Mouse (Mus musculus): ENCODE results near the gene Slc25a21. TPM values are rescaled to one million over a fixed set of nuclear protein-coding genes. Genes with fewer than 3 reads are reported as not detected.
"Not testable (repeated sequence)": the region's sequence is repeated elsewhere in the genome, so short reads cannot be mapped to it uniquely, and the experiment has no call there.

Gene Slc25a21
- total RNA-seq (2017) = not detected in 2 replicates

DNA sequence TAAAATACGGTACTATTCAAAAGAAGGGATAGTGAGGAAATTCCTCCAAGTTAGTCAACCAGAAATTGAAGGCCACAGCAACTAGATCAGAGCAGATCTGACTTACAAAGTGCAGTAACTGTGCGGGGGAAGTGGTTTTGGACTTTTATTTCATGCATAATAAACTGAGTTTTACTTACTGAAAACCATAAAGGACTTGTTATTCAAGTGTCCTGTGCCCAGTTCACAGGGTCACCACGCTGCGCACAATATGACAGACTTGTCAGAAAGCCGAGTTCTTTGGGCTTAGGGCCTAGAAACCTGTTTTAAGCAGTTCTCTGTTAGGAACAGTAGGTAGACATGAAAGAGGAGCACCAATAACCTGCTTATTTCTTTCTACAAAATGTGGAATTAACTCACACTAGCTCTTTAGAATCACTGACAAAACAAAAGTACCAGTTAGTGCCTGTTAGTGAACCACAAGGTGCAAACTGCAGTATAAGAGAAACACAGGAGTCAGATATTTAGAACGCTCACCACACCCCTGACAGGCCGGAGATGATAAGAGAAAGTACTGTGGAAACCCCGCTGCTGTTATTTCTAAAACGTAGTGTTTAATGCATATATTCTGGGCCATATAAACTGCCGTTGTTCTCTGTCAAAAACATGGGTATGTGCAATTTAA is at the start of gene Slc25a21:
Gene Slc25a21 (minus strand): TSS at position 110 of the 664 bp plus-strand sequence.
- ATAC-seq (ENCODE audit: extremely low read depth, insufficient number of reproducible peaks, low FRiP score, poor library complexity, severe bottlenecking) = no peak

DNA sequence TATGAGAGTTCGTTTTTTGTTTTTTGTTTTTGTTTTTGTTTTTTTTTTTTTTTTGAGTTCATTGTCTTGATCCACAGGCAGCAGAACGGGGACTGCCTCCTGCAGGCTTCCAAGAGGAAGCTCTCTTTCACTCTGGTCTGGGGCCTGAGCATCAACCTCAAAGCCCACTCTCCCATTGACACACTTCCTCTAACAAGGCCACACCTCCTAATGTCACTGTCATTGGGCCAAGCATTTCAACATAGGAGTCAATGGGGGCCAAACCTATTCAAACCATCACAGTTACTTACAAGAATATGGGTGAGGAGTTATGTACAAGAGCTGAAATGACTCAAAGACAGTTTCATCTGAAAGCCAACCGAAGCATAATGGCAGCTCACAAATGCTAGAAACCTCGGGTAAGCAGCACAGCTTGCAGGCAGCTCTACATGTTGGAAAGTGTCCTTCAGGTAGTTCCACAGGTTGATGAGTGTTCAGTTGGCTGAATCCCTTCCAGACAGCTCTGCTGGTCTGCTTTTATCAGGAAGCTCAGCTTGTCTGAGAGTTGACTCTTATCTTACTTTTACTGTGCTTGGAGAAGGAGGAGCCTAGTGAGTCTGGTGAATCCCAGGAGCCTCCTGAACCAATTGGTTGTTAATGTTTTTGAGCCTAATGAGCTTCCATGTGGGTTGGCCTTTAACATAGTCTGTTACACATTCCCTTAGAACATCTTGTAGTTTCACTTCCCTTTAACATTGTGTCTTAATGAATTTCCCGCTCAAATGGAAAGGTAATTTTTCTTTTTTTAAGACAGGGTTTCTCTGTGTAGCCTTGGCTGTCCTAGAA is 46.6 kb upstream of the Slc25a21 start:
- no peak for ATAC-seq (ENCODE audit: extremely low read depth, insufficient number of reproducible peaks, low FRiP score, poor library complexity, severe bottlenecking)

DNA sequence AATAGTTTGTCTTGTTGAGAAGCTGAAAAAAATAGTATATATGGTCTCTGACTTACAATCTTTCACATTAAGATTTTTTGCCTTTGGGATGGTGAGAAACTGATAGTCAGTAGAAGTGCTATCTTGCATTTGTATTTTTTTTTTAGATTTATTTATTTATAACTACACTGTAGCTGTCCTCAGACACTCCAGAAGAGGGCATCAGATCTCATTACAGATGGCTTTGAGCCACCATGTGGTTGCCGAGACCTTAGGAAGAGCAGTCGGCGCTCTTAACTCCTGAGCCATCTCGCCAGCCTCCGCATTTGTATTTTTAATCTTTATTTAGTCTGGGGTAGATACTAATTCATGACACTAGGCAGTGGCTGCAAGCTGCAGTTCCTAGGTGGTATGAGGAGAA is 36.1 kb upstream of the Slc25a21 start:
- ATAC-seq (ENCODE audit: extremely low read depth, insufficient number of reproducible peaks, low FRiP score, poor library complexity, severe bottlenecking) = no peak

DNA sequence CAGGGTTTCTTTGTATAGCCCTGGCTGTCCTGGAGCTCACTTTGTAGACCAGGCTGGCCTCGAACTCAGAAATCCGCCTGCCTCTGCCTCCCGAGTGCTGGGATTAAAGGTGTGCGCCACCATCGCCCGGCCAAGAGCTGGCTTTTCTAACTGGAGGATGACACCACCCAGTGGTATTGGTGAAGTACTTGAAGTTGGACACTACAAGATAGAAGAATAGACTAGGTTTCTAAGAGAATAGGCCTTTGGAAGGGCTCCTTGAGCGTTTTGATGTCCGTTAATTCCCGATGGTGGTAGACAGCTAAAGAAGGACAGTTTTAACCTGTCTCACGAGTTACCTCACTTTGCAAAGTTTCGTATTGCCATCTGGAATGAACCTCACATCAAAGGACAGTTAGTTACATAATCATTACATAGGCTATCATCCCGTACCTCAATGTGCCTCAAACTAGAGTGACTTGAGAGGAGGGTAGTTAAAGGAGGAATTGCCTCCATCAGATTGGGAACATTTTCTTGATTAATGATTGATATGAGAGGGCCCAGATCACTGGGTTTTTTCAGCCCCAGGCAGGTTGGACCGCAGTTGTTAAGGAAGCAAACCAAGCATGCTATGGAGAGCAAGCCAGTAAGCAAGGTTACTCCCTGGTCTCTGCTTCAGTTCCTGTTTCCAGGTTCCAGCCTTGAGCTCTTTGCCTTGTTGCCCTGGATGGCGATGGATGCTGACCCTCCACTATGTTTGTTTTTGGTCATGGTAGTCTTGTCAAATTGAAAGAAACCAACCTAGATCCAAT is 34.0 kb upstream of the Slc25a21 start:
- ATAC-seq (ENCODE audit: extremely low read depth, insufficient number of reproducible peaks, low FRiP score, poor library complexity, severe bottlenecking) = peak; percentile 50; the same call in 1 of the 2 replicates

DNA sequence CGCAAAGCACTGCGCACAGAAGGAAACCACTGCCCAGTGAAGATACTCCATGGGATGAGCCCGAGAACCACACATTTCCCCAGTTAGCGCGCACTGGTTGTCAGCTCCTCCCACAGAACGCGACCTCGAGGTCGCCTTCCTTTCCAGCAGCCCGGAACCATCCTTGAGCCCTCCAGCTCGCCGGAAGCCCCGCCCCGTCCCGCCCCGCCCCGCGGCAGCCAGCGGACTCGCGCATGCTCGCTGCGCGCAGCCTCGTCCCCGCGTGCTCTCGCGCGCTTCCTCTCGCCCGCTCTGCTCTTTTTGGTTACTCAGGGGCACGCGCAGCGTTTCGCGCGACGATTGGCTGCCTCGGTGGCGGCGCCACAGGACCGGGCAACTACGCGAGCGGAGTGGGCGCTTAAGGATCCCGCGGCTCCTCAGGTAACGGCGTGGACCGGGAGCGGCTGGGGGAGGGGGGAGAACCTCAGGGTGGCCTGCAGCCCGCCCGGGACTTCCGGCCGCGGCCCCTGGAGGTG is 33.0 kb upstream of the Slc25a21 start, which contains the start of the genes Prps1l3 and Mipol1:
Gene Prps1l3 (plus strand): TSS at position 221 of the 515 bp plus-strand sequence.
Gene Mipol1 (plus strand): TSS at position 236 of the 515 bp plus-strand sequence.
- peak; percentile 84 for ATAC-seq (ENCODE audit: extremely low read depth, insufficient number of reproducible peaks, low FRiP score, poor library complexity, severe bottlenecking)

DNA sequence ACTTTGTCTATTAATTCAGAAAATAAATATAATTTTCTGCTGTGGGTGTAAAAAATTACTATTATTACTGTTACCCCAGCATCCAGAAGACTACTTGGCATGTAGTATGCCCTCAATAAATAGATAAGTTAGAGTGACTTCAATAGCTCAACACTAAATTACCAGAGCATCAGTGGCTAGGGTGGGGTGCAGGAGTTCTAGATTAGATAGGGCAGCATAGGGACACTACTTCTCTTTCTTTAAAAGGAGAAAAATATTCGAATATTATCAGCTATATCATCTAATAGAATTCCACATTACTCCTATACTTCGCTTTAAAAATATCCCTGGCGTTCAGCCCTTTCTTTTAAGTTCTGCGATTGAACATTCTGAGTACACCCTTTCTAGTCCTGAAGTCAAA is 32.4 kb upstream of the Slc25a21 start:
- ATAC-seq (ENCODE audit: extremely low read depth, insufficient number of reproducible peaks, low FRiP score, poor library complexity, severe bottlenecking) = no peak

DNA sequence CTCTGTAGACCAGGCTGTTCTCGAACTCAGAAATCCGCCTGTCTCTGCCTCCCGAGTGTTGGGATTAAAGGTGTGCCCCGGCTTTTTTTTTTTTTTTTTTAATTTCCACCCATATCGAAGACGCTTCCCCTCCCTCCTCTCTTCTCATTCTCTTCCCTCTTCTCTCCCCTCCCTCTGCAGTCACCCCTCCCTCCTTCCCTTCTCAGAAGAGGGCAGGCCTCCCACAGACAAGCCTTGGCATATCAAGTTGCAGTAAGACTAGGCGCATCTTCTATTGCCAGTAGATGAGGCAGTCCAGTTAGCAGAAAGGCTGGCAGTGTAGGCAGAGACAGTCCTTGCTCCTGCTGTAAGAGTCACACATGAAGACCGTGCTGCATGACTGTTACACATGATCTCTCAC is 30.5 kb upstream of the Slc25a21 start:
- no peak for ATAC-seq (ENCODE audit: extremely low read depth, insufficient number of reproducible peaks, low FRiP score, poor library complexity, severe bottlenecking)

DNA sequence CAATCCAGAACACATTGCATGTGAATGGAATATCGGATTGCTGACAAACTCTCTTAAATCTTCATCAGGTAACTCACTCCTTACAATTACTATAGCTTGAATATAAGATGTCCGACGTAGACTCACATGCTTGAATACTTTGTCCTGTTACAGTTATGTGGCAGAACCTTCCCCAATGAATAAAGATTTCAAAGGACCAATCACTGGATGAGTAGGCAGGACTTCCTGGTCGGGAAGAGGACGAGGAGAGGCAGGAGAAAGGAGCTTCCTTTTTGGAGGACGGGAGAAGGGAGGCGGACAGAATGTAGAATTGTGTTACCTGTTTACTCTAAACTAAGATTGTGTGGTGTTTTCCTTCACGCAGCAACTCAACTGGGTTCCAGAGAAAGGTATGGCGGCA is 29.1 kb upstream of the Slc25a21 start:
- no peak for ATAC-seq (ENCODE audit: extremely low read depth, insufficient number of reproducible peaks, low FRiP score, poor library complexity, severe bottlenecking)

DNA sequence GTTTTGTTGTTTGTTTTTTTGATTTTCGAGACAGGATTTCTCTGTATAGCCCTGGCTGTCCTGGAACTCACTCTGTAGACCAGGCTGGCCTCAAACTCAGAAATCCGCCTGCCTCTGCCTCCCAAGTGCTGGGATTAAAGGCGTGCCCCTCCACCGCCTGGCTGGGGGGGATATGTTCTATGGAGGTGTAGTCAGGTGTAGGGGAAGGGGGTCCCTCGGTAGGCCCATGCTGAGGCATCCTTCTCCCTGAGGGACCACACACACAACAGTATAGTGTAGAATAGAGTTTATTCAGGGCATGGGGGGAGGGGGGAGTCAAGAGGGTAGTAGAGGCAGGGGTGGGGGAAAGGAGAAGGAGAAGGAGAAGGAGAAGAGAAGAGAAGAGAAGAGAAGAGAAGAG is 15.2 kb upstream of the Slc25a21 start:
- ATAC-seq (ENCODE audit: extremely low read depth, insufficient number of reproducible peaks, low FRiP score, poor library complexity, severe bottlenecking) = not testable (repeated sequence)

DNA sequence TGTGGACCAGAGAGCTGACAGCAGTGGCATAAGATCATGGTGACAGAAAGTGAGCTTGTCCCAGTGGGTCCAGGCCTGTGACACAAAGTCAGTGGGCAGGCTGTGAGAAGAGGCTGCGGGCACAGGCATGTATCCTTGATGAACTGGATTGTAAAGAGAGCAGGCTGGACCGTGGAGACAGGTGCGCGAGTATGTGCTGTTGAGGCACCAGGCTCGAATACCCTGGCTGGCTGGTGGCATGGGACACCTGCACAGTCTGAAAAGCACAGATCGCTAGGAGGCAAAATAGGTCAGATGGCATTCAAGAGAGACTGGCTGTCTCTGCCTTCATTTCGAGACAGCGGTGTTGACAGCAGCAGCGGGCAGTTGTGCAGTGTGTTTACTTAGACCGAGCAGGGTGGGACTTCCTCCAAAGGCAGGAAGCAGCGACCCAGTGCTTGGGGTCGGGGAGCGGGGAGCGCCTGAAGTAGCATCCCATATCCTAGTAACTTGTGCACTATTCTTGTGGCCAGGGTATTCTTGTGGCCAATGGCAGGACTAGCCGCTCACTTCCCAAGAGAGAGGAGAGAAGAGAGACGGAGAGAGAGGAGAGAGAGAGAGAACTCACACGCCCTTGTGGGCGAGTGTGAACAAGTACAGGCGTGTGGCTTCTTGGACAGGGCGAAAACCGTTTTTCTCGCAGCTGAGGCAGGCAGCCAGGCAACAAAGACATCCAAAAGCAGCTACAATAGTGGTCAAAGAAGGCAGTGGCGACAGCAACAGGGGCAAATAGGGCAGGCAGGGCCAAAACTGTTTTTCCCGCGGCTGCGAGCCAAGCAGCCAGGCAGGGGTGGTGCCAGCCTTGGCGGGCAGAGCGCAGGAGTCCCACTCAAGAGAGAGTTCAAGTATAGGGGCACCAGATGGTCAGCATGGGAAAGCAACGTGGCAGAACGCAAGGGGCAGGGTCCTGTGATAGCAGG is 14.4 kb upstream of the Slc25a21 start:
- ATAC-seq (ENCODE audit: extremely low read depth, insufficient number of reproducible peaks, low FRiP score, poor library complexity, severe bottlenecking) = peak; percentile 67

DNA sequence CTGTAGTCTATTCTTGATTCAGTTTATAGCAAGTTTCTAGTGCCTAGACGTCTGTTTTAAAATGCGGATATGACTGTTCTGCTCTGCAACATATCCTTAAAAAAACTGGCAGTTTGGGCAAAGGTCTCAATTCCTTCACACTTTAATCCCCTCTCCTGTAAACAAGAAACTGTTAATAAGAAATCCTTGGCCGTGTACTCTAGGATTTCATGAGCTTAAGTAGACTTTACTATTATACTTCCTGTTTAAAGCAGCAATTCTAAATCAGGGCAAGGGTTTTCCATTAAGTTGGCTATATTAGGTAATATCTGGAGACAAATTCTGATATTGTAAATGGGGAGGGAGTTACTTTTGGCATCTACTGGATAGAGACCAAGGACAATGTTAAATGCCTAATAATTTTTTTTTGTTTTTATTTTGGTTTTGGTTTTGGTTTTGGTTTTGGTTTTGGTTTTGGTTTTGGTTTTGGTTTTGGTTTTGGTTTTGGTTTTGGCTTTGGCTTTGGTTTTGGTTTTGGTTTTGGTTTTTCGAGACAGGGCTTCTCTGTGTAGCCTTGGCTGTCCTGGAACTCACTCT is 7.1 kb upstream of the Slc25a21 start:
- ATAC-seq (ENCODE audit: extremely low read depth, insufficient number of reproducible peaks, low FRiP score, poor library complexity, severe bottlenecking) = no peak

DNA sequence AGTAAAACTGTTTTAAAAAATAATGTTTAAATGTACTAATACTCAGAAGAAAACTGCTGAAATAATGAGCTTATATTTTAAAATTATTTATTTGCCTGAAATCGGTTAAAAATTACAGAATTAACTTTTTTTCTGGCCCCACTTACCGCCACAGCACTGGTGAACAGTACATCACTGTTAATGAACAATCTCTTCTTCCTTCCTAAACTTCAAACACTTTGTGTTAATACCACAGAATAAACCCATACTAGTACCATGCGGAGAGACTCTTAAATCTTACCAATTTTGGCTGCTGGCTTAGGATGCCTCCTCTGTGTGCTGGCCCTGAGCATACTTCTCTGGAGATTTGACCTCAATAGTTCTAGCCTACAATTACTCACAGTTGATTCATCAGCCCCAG is 4.6 kb upstream of the Slc25a21 start:
- no peak for ATAC-seq (ENCODE audit: extremely low read depth, insufficient number of reproducible peaks, low FRiP score, poor library complexity, severe bottlenecking)

DNA sequence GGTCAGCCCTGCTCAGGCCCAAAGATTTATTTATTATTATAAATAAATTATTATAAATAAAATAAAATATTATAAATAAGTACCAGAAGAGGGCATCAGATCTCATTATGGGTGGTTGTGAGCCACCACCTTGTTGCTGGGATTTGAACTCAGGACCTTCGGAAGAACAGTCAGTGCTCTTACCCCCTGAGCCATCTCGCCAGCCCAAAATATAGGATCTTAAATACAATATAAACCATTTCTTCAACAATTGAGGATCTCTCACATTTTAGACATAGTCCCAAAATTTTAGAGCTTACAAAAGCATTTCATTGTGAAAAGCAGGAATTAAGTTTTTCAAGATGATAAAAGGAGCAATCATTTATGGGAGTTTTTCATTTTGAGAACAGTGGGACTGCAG is 2.2 kb upstream of the Slc25a21 start:
- ATAC-seq (ENCODE audit: extremely low read depth, insufficient number of reproducible peaks, low FRiP score, poor library complexity, severe bottlenecking) = no peak

DNA sequence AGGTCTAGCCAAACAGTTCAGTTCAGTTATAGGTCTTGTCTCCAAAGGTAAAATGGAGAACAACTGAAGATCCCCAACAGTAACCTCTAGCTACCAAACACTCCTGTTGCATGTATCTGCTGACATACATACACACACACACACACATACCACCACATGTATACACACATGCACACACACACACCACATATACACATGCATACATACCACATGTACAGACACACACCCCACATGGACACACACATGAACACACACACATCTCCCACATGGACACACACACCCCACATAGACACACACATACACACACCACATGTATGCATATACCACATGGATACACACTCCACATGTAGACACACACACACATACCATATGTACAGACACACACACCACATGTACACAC is 997 bp upstream of the Slc25a21 start:
- ATAC-seq (ENCODE audit: extremely low read depth, insufficient number of reproducible peaks, low FRiP score, poor library complexity, severe bottlenecking) = no peak

DNA sequence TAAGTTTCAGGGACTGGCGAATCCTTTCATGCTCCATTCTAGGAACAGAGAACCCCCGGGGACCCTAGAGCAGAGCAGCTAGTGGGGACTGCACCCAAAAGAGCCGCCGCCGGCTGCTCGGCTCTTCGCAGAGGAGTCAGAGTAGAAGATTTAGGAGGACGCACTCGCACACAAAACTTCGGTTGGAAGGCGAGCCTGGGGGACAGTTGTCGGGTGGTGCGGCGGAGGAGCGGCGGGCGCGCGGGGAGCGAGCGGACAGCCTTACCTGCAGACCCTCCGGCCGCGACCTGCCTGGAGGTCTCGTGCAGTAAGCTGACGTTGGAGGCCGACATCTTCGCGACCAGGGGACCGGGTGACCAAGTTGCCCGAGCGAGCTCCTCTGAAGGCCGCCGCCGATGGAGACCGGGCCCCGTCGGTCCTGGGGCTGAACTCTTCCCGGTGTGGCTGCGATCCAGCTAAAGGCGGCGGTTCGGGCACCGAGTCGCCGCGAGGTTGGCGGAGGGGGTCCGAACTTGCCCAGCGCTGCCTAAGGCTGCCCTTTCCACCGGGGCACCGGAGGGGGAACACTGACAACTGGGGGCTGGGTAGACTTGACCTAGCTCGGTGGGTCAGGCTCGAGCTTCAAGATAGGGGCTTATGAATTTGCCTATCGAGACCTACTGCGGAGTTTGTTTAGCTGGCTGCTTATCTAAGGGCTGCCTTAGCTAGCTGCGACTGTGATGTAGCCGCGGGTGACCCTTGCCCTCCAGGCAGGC is 487 bp downstream of the Slc25a21 start:
- ATAC-seq (ENCODE audit: extremely low read depth, insufficient number of reproducible peaks, low FRiP score, poor library complexity, severe bottlenecking) = no peak

DNA sequence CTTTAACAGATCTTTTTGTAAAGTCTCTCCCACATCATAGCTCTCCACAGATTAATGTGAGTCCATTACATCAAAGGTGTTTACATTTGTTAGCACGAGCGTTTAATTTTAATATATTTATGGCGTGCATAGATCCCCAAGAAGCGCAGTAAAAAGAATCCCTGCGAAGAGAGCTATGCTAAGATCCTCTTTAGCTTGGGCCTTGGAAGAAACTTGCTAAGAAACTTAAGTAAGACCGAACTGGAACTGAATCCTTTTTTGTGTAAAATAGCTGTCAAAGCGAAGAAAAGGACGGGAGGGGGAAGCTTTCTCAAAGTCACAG is 1.0 kb downstream of the Slc25a21 start:
- ATAC-seq (ENCODE audit: extremely low read depth, insufficient number of reproducible peaks, low FRiP score, poor library complexity, severe bottlenecking) = no peak

DNA sequence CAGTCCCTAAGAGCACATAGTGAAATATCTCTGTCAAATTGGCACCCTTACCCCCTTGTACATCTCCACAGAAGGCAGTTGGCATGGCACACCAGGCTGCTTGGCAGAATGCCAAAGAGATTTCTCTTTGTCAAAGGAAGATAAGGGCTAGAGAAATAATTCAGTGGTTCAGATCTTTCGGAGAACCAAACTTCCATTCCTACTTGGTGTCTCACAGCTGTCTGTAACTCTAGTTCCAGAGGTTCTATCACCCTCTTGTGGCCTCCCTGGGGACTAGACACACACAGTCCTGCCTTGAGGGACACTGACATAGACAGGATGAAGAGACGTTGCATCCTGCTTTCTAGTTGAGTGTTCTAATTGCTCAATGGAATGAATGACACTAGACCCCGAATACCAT is 2.7 kb downstream of the Slc25a21 start:
- no peak for ATAC-seq (ENCODE audit: extremely low read depth, insufficient number of reproducible peaks, low FRiP score, poor library complexity, severe bottlenecking)

All from neutrophil, adult 5-6 weeks (primary cell).